ENCODE assay signal across 8 mouse cellular contexts in genomic region chrX:71052115-71052478, GRCm38 (mm10). TPM values are rescaled to one million over a fixed set of nuclear protein-coding genes. Genes with fewer than 3 reads are reported as not detected.
DNase-seq lines count a peak whose midpoint lies in the region; ATAC-seq and TF ChIP-seq lines count a peak whose summit lies in the region.

No protein-coding gene starts in this region.

- WGBS in hindbrain, embryonic 10.5 days, result 20% methylated on average over 19 of the region's 19 CpGs
- WGBS in lung, adult 2 months, result 38% methylated on average over 19 of the region's 19 CpGs
- 23% methylated on average over 19 of the region's 19 CpGs for WGBS in neural tube, embryonic 15.5 days

- H3K27ac ChIP-seq in ES-E14 (ENCODE audit: insufficient read depth, low read depth, low read length, poor library complexity, severe bottlenecking), result no peak overlapping the region
- peak overlapping the region; percentile 87 for H3K27ac ChIP-seq in hindbrain, embryonic 10.5 days
- peak overlapping the region; percentile 81 for H3K27ac ChIP-seq in neural tube, embryonic 15.5 days (replicated peaks)

- no peaks in the 10 kb centered on the region for H3K9me3 ChIP-seq in ES-E14 (ENCODE audit: control insufficient read depth, insufficient read depth, low read depth, low read length)
- no peaks in the 10 kb centered on the region for H3K9me3 ChIP-seq in hindbrain, embryonic 10.5 days
- H3K9me3 ChIP-seq in neural tube, embryonic 15.5 days (replicated peaks), result no peaks in the 10 kb centered on the region

- no peaks in the 10 kb centered on the region for H3K36me3 ChIP-seq in ES-E14 (ENCODE audit: control insufficient read depth, insufficient read depth, low read length, poor library complexity, severe bottlenecking)
- no peaks in the 10 kb centered on the region for H3K36me3 ChIP-seq in hindbrain, embryonic 10.5 days
- H3K36me3 ChIP-seq in neural tube, embryonic 15.5 days, result no peaks in the 10 kb centered on the region

- H3K9ac ChIP-seq in ES-E14 (ENCODE audit: insufficient read depth, low read depth, low read length, poor library complexity, severe bottlenecking), result no peak overlapping the region
- peak overlapping the region; percentile 53 for H3K9ac ChIP-seq in neural tube, embryonic 15.5 days (replicated peaks)

- peak overlapping the region; percentile 17 to 40; a peak in 3 of 4 replicates for H3K4me3 ChIP-seq in ES-E14 (ENCODE audit: insufficient read depth in 1 of 2, low read depth in 1 of 2, low read length in 2 of 2, poor library complexity in 1 of 2, severe bottlenecking in 1 of 2)
- peak overlapping the region; percentile 58 for H3K4me3 ChIP-seq in hindbrain, embryonic 10.5 days
- H3K4me3 ChIP-seq in lung, adult 2 months (replicated peaks; ENCODE audit: extremely low read depth, low read depth, low read length), result peak overlapping the region; percentile 50
- peak overlapping the region; percentile 54 for H3K4me3 ChIP-seq in neural tube, embryonic 15.5 days (replicated peaks)

- in situ Hi-C loops in ES-E14 (cut with MboI; ENCODE audit: low sequenced_read_pairs in 2 of 2, unreplicated experiment in 2 of 2), result no loop called here

- peak; percentile 49 for TF ChIP-seq CTCF in lung, adult 2 months (IDR thresholded peaks at IDR 0.05; ENCODE audit: insufficient read depth, low read length)

- H3K4me1 ChIP-seq in ES-E14 (ENCODE audit: control insufficient read depth in 2 of 2, insufficient read depth in 2 of 2, low read length in 2 of 2, poor library complexity in 1 of 2), result no peaks in the 10 kb centered on the region
- H3K4me1 ChIP-seq in hindbrain, embryonic 10.5 days (replicated peaks), result peaks cover 6% of the 10 kb centered on the region; the same call in 1 of the 2 replicates
- H3K4me1 ChIP-seq in lung, adult 2 months (ENCODE audit: control insufficient read depth, insufficient read depth, low read length), result peaks cover 4% of the 10 kb centered on the region
- peaks cover 7% of the 10 kb centered on the region for H3K4me1 ChIP-seq in neural tube, embryonic 15.5 days

- TF ChIP-seq POLR2A in lung, adult 2 months (IDR thresholded peaks at IDR 0.05; ENCODE audit: borderline replicate concordance, extremely low read depth, low read depth, low read length), result no peak

- peaks cover 55% of the 10 kb centered on the region for H3K27me3 ChIP-seq in hindbrain, embryonic 10.5 days (ENCODE audit: insufficient read depth, poor library complexity, severe bottlenecking)
- H3K27me3 ChIP-seq in neural tube, embryonic 15.5 days (replicated peaks), result no peaks in the 10 kb centered on the region

- H3K4me2 ChIP-seq in neural tube, embryonic 15.5 days, result peak overlapping the region; percentile 70

- DNase-seq in ES-E14 (ENCODE audit: low read depth, low spot score), result no peak
- DNase-seq in cerebellum, adult 9-11 months, result peak; percentile 87
- DNase-seq in frontal cortex, postnatal 14 days (ENCODE audit: low spot score in 2 of 2), result peak; percentile 68 to 69
- DNase-seq in hindbrain, embryonic 10.5 days (ENCODE audit: low spot score), result peak; percentile 77
- DNase-seq in layer of hippocampus, adult 9-11 months, result peak; percentile 72
- DNase-seq in lung, adult 2 months, result peak; percentile 69
- peak; percentile 64 for DNase-seq in thymus, postnatal 4 days

- ATAC-seq in neural tube, embryonic 15.5 days (ENCODE audit: low FRiP score), result peak; percentile 55

TF ChIP-seq in ES-E14, 5 proteins besides CTCF, POLR2A, EP300 and RAD21:
- TF ChIP-seq HCFC1 (IDR thresholded peaks at IDR 0.05; ENCODE audit: borderline replicate concordance, insufficient read depth, low read length), result no peak
- TF ChIP-seq MAFK (IDR thresholded peaks at IDR 0.05; ENCODE audit: insufficient read depth, low read depth, low read length), result no peak
- no peak for TF ChIP-seq ZNF384 (IDR thresholded peaks at IDR 0.05; ENCODE audit: low read depth, low read length)
- no peak for TF ChIP-seq CHD2 (IDR thresholded peaks at IDR 0.05; ENCODE audit: low read depth, low read length)

RNA-seq across cellular contexts. Expression of gene Mamld1, which starts 2.0 kb away (rescaled TPM):
- total RNA-seq in ES-E14 (2012; rRNA removed), result 0.13 TPM in 1 of 2 replicates, not detected in the other
- 2.2 and 2.8 TPM in 2 replicates for polyA plus RNA-seq in hindbrain, embryonic 10.5 days (2016; fragmentation: Nextera tagmentation; extraction: Ambion mirVana)
- polyA plus RNA-seq in lung, adult 2 months (2012; rRNA removed), result 3.9 and 5.1 TPM in 2 replicates
- polyA plus RNA-seq in neural tube, embryonic 15.5 days (2015; fragmentation: Nextera tagmentation; extraction: Ambion mirVana), result 4.8 and 5.1 TPM in 2 replicates
